Comparison of ENCODE assay signal across 17 mouse cellular contexts in genomic region chr2:119636781-119637180, GRCm38 (mm10). TPM values are rescaled to one million over a fixed set of nuclear protein-coding genes. Genes with fewer than 3 reads are reported as not detected.
DNase-seq lines count a peak whose midpoint lies in the region; ATAC-seq and TF ChIP-seq lines count a peak whose summit lies in the region.
"Had no signal": no experiment of that assay in that cellular context is flagged by ENCODE, and none has a peak within 500 bp of the region (broad histone marks: within the 10 kb centered on the region; RNA-seq: fewer than 3 reads in every experiment).

No protein-coding gene starts in this region.

- ATAC-seq in granulocyte monocyte progenitor cell, adult 5-6 weeks (replicated peaks; ENCODE audit: poor library complexity, severe bottlenecking): no peak
- ATAC-seq: midbrain, embryonic 15.5 days had no signal

- H3K4me3 ChIP-seq in layer of hippocampus, adult 2 months: no peak overlapping the region
- H3K4me3 ChIP-seq: embryonic facial prominence, embryonic 13.5 days; heart, adult 2 months; liver, embryonic 13.5 days; midbrain, embryonic 15.5 days; neural tube, embryonic 12.5 days had no signal

- peak; percentile 26 for TF ChIP-seq CTCF in layer of hippocampus, adult 2 months (conservative IDR thresholded peaks at IDR 0.05)

- no peak overlapping the region for H3K27ac ChIP-seq in layer of hippocampus, adult 2 months
- H3K27ac ChIP-seq: embryonic facial prominence, embryonic 13.5 days; heart, adult 2 months; liver, embryonic 13.5 days; midbrain, embryonic 15.5 days; neural tube, embryonic 12.5 days had no signal

- no peak for DNase-seq in layer of hippocampus, adult 2 months (ENCODE audit: low spot score in 2 of 2)
- no peak for DNase-seq in layer of hippocampus, postnatal 25 days (ENCODE audit: extremely low spot score in 1 of 2, low spot score in 1 of 2)
- peak; percentile 49 to 63 for DNase-seq in B cell, adult 2 months
- DNase-seq in ES-CJ7 (ENCODE audit: low read depth, low spot score): peak; percentile 47
- DNase-seq in induced T-regulatory cell, adult 2 months (ENCODE audit: low read depth): peak; percentile 47
- no peak for DNase-seq in gastrocnemius, postnatal 10 days
- DNase-seq: cerebellum, adult 9-10 months; heart, adult 2 months; kidney, postnatal 25 days; left cerebral cortex, postnatal 4 days; liver, embryonic 13.5 days; lung, postnatal 4 days; spleen, adult 18-20 months had no signal

RNA-seq across cellular contexts. Expression of gene Oip5, which starts 18.5 kb away (rescaled TPM):
- total RNA-seq in layer of hippocampus, adult 2 months (2021): under 1 TPM; 0.91 to 0.92 TPM
- total RNA-seq in layer of hippocampus, postnatal 25 days (2021): under 1 TPM; 0.80 to 0.98 TPM
- 12.2 and 19.0 TPM in 2 replicates for total RNA-seq in granulocyte monocyte progenitor cell, adult 5-6 weeks (2014; fragmentation: Nextera tagmentation)
- total RNA-seq in granulocyte monocyte progenitor cell, adult 5-6 weeks (2017): 17.7 and 19.9 TPM in 2 replicates
- total RNA-seq in gastrocnemius, postnatal 10 days (2021): 1 to 10 TPM; 2.5 to 3.4 TPM

RNA-seq across cellular contexts. Expression of gene Nusap1, which starts 18.7 kb away (rescaled TPM):
- total RNA-seq in layer of hippocampus, adult 2 months (2021): under 1 TPM; 0.88 to 0.97 TPM
- total RNA-seq in layer of hippocampus, postnatal 25 days (2021): under 1 TPM; 0.63 to 0.89 TPM
- total RNA-seq in granulocyte monocyte progenitor cell, adult 5-6 weeks (2014; fragmentation: Nextera tagmentation): 11.5 and 17.2 TPM in 2 replicates
- 95.4 and 98.2 TPM in 2 replicates for total RNA-seq in granulocyte monocyte progenitor cell, adult 5-6 weeks (2017)
- total RNA-seq in gastrocnemius, postnatal 10 days (2021): 1 to 10 TPM; 6.8 to 8.4 TPM

RNA-seq across cellular contexts. Expression of gene Ndufaf1, which starts 25.8 kb away (rescaled TPM):
- total RNA-seq in layer of hippocampus, adult 2 months (2021): 10 to 100 TPM; 30.7 to 31.9 TPM
- total RNA-seq in layer of hippocampus, postnatal 25 days (2021): 10 to 100 TPM; 32.0 to 32.1 TPM
- total RNA-seq in granulocyte monocyte progenitor cell, adult 5-6 weeks (2014; fragmentation: Nextera tagmentation): 30.0 and 30.7 TPM in 2 replicates
- 22.1 and 23.6 TPM in 2 replicates for total RNA-seq in granulocyte monocyte progenitor cell, adult 5-6 weeks (2017)
- total RNA-seq in gastrocnemius, postnatal 10 days (2021): 10 to 100 TPM; 36.0 to 40.0 TPM

RNA-seq across cellular contexts. Expression of gene Rtf1, which starts 38.1 kb away (rescaled TPM):
- 10 to 100 TPM; 60.3 to 62.9 TPM for total RNA-seq in layer of hippocampus, adult 2 months (2021)
- 10 to 100 TPM; 54.9 to 62.3 TPM for total RNA-seq in layer of hippocampus, postnatal 25 days (2021)
- total RNA-seq in granulocyte monocyte progenitor cell, adult 5-6 weeks (2014; fragmentation: Nextera tagmentation): 45.2 and 49.5 TPM in 2 replicates
- 33.3 and 38.8 TPM in 2 replicates for total RNA-seq in granulocyte monocyte progenitor cell, adult 5-6 weeks (2017)
- 10 to 100 TPM; 26.7 to 29.2 TPM for total RNA-seq in gastrocnemius, postnatal 10 days (2021)

Comparison
In these comparisons a context has a peak if more than half of its experiments do, and no peak if none do; other contexts are left out.
1. DNase-seq: peak in B cell, adult 2 months (2 of 2), ES-CJ7 (single experiment) and induced T-regulatory cell, adult 2 months (single experiment); none in layer of hippocampus, adult 2 months (0 of 2), layer of hippocampus, postnatal 25 days (0 of 2) and gastrocnemius, postnatal 10 days (single experiment).